Mouse (Mus musculus): ENCODE data around the gene Olfr132.

DNA sequence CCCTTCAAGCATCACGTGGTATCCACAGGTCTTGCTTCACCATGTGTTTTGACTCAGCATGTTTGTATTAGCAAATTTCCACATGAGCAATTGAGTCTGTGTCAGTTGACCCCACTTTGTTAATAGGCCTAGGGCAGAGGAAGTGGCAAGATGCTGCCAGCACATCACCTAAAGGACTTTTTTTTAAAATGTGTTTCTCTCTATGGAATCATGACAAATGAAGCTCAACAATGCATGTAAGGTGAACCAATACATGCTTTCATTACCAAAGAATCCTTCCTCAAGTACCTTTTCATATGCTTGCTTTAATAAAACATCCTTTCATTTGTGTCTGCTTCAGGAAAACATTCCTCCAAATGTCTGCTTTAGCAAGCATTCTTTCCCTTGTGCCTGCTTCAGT, at the start of gene Olfr132:
- TF ChIP-seq CTCF (IDR thresholded peaks at IDR 0.05; ENCODE audit: insufficient read depth, low read depth, low read length) (no peak), POLR2A (IDR thresholded peaks at IDR 0.05; ENCODE audit: insufficient read depth, low read depth, low read length) (no peak)
